Mouse (Mus musculus): ENCODE results near the gene Plscr2.

GRCm38 (mm10) chr9:92292169-92292568, 16.8 kb downstream of the Plscr2 start:
- TF ChIP-seq POLR2A (IDR thresholded peaks at IDR 0.05; ENCODE audit: borderline replicate concordance, extremely low read depth, low read depth, low read length) = no peak
- TF ChIP-seq CTCF (IDR thresholded peaks at IDR 0.05; ENCODE audit: insufficient read depth, low read length) = no peak

Measured in lung, adult 2 months (tissue).